Mouse (Mus musculus) adrenal gland, postnatal 10 days (tissue): ENCODE measurements around the gene Samsn1. TPM values are rescaled to one million over a fixed set of nuclear protein-coding genes. Genes with fewer than 3 reads are reported as not detected.

ENCODE experiments used
- DNase-seq: peaks from one replicate; pipeline ENCODE4 v3.0.0; 2021; ENCODE audit warnings: mixed read lengths
- total RNA-seq, 2 experiments: library from RNA; stranded (reverse); gene quantifications; 2 replicates each; pipeline ENCODE4 v1.2.3; 2021

The Samsn1 gene
- total RNA-seq, 2 experiments from 2014 or later = 1.7 to 2.1 TPM

DNA sequence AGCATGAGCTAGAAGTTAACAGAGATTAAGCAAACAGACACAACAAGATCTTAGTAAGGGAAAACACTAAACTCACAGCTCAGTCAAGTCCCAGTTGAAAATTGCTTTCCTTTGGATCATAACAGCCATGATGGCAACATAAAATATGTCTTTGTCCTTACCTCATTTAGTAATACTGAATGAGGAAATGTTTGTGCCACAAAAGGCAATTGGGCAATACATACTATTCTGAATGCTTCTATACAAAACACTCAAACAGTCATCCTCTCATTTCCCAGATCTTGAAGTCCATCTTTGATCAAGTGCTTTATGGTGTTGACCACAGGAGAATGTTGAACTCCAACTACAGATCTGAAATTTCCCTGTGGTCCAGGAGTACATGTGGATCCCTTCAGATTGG lies 88.7 kb downstream of the Samsn1 start:
- DNase-seq = no peak

GRCm38 (mm10) chr16:75930222-75930553 lies 91.9 kb downstream of the Samsn1 start:
- no peak for DNase-seq

- no peak for DNase-seq
These were observed 92.4 kb downstream of the Samsn1 start for GRCm38 (mm10) chr16:75929536-75930221.

DNA sequence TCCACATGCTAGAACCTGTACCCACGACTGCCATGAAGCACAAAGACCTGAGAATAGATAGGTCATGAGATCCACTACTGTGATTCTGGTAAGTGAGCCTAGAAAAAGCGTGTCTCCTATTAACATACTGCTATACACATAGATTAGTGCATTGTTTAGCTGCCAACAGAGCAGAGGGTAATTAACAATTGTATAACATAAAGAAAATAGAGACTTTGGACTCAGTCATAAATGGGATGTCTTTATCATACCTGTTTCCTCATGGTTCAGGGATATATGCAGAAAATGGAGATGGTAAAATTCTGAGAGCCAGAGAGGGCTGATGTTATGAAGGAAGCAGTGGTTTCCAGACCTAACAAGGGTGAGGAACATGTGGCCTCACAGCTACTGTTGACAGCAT lies 95.6 kb downstream of the Samsn1 start:
- DNase-seq = no peak

- no peak for DNase-seq
These were observed 101.2 kb downstream of the Samsn1 start for GRCm38 (mm10) chr16:75920870-75921269.

GRCm38 (mm10) chr16:75919298-75919697 lies 102.8 kb downstream of the Samsn1 start:
- DNase-seq = no peak

- DNase-seq = no peak
These were observed 104.4 kb downstream of the Samsn1 start for GRCm38 (mm10) chr16:75917712-75918111.

GRCm38 (mm10) chr16:75912051-75912450 lies 110.0 kb downstream of the Samsn1 start:
- no peak for DNase-seq

GRCm38 (mm10) chr16:75908635-75909494 lies 113.2 kb downstream of the Samsn1 start:
- peak; percentile 2 for DNase-seq

- DNase-seq = no peak
These were observed 115.3 kb downstream of the Samsn1 start for GRCm38 (mm10) chr16:75906790-75907189.

- DNase-seq = no peak
These were observed 115.8 kb downstream of the Samsn1 start for GRCm38 (mm10) chr16:75906260-75906659.

GRCm38 (mm10) chr16:75905324-75905723 lies 116.8 kb downstream of the Samsn1 start:
- DNase-seq = no peak

DNA sequence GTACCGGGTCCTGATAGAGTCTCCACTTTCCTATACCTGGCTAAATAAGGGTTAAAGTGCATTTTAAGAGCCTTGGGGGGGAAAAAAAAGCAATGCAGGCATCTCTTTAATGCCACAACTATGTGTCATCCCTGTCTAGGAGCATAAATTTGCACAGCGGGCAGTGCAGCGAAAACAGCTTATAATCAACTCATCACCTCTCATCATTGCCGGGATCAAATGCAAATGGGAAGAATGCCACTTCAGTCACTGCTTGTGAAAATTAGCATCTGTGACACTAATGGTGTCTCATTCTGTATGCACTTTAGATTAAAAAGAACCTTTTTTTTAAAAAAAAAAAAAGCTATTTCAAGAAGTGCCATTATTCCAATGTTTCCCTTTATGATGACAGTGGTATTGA lies 118.0 kb downstream of the Samsn1 start:
- DNase-seq = no peak

GRCm38 (mm10) chr16:75903028-75903427 lies 119.1 kb downstream of the Samsn1 start:
- no peak for DNase-seq

DNA sequence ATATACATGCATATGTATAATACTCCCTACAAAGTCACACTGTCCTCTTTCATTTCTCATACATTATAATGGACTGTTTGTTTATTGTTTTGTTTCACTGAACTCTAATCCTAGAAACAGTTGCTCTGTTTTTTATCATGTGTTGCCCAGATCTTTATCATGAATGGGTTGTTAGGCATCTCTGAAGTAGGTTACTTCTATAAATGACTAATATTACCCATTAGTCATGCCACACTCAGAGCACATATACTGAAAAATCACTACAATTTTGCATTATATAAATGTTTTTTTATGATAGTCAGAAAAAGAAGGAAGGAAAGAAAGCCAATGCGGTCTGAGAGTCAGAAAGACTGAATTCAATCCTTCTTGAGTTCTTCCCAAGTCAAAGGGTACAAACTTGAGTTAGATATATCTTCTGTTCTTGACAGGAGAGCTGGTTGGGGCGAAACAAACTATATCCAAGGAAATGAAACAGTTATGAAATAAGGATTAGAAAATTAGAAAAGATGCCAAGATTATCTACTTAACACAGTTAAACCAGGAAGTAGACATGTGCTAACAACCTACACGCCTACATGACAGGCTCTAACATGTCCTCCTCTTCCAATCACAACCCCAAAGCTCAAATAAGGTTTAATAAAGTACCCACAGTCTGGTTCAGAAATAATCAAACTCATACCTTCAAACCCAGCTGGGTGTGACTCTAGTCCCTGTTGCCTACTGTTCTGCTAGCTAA lies 122.0 kb downstream of the Samsn1 start:
- DNase-seq = no peak

GRCm38 (mm10) chr16:75897828-75898367 lies 124.2 kb downstream of the Samsn1 start:
- DNase-seq = peak; percentile 17

DNA sequence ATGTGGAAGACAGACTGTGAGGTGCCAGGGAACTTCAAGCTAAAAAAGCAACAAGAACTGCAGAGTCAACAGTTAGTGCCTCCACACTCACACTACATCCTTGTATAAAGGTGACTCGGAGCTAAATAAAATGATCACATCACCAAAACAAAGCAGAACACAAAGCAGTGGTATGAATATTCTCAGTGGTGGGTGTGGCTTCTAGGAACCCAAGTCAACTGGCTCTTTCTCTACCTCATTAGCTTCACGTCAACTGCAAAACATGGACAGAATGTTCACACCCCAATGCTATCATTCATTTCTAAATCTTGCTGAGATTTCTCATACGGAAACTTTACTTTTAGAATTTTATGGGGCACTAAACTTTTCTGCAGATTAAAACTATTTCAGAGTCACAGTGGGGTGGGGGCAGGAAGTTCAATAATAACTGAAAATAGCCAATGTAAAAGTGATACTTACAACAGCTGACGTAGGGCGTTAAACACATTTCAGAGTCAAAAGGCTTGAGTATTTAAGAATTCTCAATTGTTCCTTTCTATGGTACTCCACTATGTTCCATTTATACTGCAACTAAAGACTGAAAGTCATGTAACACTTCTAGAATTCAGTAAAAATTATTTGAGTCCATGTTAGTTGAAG lies 127.7 kb downstream of the Samsn1 start:
- DNase-seq = no peak

DNA sequence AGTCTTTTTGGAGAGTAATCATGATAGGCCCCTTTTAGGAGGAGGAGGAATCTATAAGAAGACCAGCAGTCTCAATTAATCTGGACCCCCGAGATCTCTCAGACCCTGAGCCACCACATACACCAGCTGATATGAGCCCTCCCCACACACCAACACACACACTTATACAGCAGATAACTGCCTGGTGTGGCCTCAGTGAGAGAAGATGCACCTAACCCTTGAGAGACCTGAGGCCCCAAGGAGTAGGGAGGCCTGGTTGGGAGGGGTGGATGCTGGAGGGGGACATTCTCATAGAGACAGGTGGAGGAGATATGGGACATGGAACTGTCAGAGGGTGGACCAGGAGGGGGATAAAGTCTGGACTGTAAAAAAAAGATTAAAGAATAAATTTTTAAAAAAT lies 128.6 kb downstream of the Samsn1 start:
- no peak for DNase-seq

DNA sequence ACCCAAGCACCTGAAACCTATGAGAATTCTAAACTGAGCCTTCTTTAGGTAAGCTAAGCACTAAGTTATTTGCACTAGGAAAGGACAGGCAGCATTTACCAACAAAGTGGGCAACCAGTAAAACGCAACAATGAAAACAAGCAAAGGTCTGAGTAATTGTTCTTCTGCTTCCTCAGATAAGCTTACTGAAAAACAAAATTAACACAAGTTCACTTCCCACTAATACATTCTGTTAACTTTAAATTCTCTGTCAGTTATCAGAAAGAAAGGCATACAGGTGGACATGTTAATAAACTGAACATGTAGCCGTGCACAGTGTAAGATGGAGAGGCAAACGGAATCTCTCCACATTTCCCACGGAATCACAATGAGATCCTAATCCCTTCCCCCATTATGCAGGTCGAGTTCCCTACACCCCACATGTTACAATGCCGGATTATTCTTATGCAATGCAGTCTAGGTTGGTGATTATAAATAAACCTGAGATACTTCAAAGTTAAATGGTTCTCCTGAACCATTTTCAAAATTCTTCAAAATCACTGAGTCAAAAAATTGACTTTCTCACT lies 132.9 kb downstream of the Samsn1 start:
- DNase-seq = no peak

DNA sequence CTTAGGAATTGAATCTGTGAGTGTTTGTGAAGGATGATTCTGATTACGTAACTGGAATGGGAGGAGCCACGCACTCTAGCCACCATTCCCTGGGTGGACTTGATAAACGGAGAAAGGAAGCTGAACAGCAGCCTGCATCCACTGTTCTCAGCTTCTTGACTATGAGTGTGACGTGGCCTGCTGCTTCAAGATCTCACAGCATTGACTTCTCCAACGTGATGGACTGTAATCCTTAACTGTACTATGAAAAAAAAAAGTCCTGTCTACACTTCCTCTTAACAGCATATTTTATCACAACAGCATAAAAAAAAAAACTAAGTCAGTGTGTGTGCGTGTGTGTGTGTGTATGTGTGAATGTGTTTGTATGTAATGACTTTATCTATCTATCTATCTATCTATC lies 134.9 kb downstream of the Samsn1 start:
- DNase-seq = no peak

DNA sequence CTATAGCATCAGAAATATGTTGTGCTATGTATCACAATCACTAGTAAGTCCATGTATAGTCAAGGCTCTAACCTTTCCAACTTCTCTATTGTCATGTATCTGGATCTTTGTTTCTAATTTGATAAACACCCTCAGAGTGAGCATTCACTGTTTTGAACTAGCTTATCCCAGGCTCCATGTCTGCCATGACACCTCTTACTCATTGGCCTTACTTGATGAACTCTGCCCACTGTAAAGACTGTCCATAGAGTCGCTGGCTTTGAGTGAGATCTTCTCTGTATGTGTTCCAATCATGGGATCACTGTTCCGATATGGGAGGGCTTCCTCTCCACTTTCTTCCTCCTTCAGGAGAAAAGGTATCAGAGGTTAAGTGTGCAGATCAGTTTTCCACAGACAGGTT lies 143.2 kb downstream of the Samsn1 start:
- no peak for DNase-seq

DNA sequence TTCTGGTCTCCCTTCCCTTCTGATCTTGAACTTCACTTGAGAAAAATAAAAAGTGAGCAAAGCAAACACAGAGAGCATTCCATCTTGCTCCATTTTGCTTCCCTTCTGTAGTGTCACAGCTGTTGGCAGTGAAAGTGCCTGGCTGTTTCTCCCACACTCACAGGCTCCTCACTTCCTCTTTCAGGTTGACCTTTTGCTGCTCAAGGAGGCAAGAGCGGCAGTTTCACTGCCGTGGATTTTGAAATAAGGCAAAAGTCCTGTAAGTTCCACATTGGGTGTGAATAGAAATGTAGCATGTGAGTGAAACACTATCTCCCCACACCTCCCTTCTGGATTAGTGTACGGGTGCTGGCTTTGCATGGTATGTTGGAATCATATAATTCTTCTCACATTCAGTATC lies 144.9 kb downstream of the Samsn1 start:
- peak; percentile 15 for DNase-seq
